Mouse (Mus musculus) heart, postnatal 0 days (tissue): ENCODE measurements at regions not wholly inside any gene's neighbourhood (a gene's known extent, or its start where the extent isn't known, plus 50 kb on each side); places are given as distances from the start of the nearest gene placed in this dataset.
A peak's percentile ranks its signal among the peaks of the same experiment; 100 is the strongest.

Source experiments
- ATAC-seq: fragments of 200-750 bp; cut with Nextera tagmentation; 2 replicates; pipeline ENCODE4 v1.8.0; 2017; ENCODE audit warnings: low read depth, moderate number of reproducible peaks, moderate library complexity; ENCODE audit not compliant: insufficient read depth
- DNase-seq: peaks from one replicate; pipeline ENCODE4 v3.0.0-alpha.2; 2016; ENCODE audit warnings: low spot score
- H3K27ac ChIP-seq: fragments of 300-500 bp; sonication (generic); 2 replicates; pipeline ENCODE4 v1.5.1; 2014; ENCODE audit warnings: low read depth, mild to moderate bottlenecking
- H3K27me3 ChIP-seq: fragments of 300-500 bp; sonication (generic); 2 replicates; pipeline ENCODE4 v1.6.1; 2014; ENCODE audit warnings: low read length, mixed read lengths; ENCODE audit not compliant: control insufficient read depth, insufficient read depth
- H3K36me3 ChIP-seq: fragments of 300-500 bp; sonication (generic); replicated peaks from 2 replicates; pipeline ENCODE4 v1.6.1; 2014; ENCODE audit warnings: low read length, mixed read lengths; ENCODE audit not compliant: control insufficient read depth, insufficient read depth
- H3K4me1 ChIP-seq: fragments of 300-500 bp; sonication (generic); 2 replicates; pipeline ENCODE4 v1.6.1; 2014; ENCODE audit warnings: antibody characterized with exemption; ENCODE audit not compliant: control insufficient read depth, insufficient read depth
- H3K4me2 ChIP-seq: fragments of 300-500 bp; sonication (generic); 2 replicates; pipeline ENCODE4 v1.6.1; 2014; ENCODE audit warnings: low read depth, mild to moderate bottlenecking, low read length, moderate library complexity
- H3K4me3 ChIP-seq: fragments of 300-500 bp; sonication (generic); 2 replicates; pipeline ENCODE4 v1.5.1; 2014; ENCODE audit warnings: low read depth, low read length
- H3K9ac ChIP-seq: fragments of 300-500 bp; sonication (generic); replicated peaks from 2 replicates; pipeline ENCODE4 v1.6.1; 2014; ENCODE audit warnings: low read depth, low read length, mixed read lengths
- H3K9me3 ChIP-seq: fragments of 300-500 bp; sonication (generic); replicated peaks from 2 replicates; pipeline ENCODE4 v1.6.1; 2016; ENCODE audit warnings: low read length; ENCODE audit not compliant: control insufficient read depth
- CTCF ChIP-seq: IDR thresholded peaks from 2 replicates; pipeline ENCODE4 v1.5.1; 2016; ENCODE audit warnings: antibody characterized with exemption, control low read depth, low read depth
- EP300 ChIP-seq: IDR thresholded peaks from 2 replicates; pipeline ENCODE4 v1.6.1; 2016; ENCODE audit warnings: antibody characterized with exemption, low read depth
- WGBS: fragments of 180-500 bp; shearing (Covaris S2); extraction: QIAGEN DNeasy Blood & Tissue Kit; methylation state at CpG from one replicate; pipeline ENCODE4 v1.1.7; 2014; 5-methylcytosine and 5-hydroxymethylcytosine counted together

DNA sequence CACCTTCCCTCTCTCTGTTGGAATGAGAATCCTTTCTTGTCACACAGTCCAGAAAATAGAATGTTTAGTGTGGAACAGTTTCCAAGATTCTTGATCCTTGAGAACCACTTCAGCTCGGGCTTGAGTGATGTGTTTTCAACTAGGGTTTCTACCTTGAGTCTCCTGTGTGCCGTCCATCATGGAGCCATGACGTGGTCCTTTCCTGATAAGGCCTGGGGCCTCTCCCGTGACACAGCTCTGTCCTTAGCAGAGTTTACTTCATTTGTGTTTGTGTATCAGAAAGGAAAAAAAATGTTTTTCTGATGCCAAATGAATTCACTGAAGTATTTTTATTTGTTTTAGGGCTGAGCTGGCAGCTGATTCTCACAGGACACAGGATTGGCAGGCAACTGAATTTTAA lies 148.6 kb downstream of the Mettl11b start:
- Histone ChIP-seq H3K36me3 (no peaks in the 10 kb centered on the region), H3K9ac (no peak overlapping the region), H3K4me1 (no peaks in the 10 kb centered on the region), H3K9me3 (no peaks in the 10 kb centered on the region), H3K4me2 (no peak overlapping the region), H3K27me3 (no peaks in the 10 kb centered on the region), H3K27ac (no peak overlapping the region), H3K4me3 (no peak overlapping the region)
- TF ChIP-seq EP300 (no peak), CTCF (no peak)
- DNase-seq (no peak), ATAC-seq (no peak)
- WGBS = 35% methylated on average over 4 of the region's 4 CpGs

DNA sequence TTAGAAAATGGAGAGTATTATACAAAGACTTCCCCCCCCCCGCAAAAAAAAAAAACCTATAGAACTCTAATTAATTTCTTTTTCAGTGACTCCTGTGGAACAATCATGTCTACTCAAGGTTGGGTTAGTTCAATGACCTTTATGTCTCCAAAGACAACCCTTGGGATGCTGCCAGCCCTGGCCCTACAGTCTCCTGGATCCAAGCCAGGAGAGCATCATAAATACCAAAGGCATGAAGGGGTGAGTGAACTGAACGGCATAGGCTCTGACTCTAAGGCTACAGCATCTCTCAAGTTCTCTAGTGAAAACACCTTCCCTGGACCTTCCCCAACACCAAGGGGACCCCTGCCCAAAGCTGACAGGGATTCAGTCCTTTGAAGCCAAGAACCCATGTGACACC lies 149.4 kb downstream of the Mettl11b start:
- no peak for ATAC-seq
- TF ChIP-seq EP300 = no peak
- no peak for TF ChIP-seq CTCF
- WGBS = 44% methylated on average over 2 of the region's 2 CpGs

GRCm38 (mm10) chr1:163574409-163575161 lies 150.4 kb downstream of the Mettl11b start:
- Histone ChIP-seq H3K9me3 (no peaks in the 10 kb centered on the region), H3K36me3 (no peaks in the 10 kb centered on the region), H3K9ac (no peak overlapping the region), H3K4me3 (no peak overlapping the region), H3K27ac (no peak overlapping the region), H3K27me3 (no peaks in the 10 kb centered on the region), H3K4me1 (no peaks in the 10 kb centered on the region), H3K4me2 (no peak overlapping the region)
- TF ChIP-seq EP300 (no peak), CTCF (no peak)
- DNase-seq (no peak), ATAC-seq (peak; percentile 24; the same call in 1 of the 2 replicates)
- WGBS = 47% methylated on average over 16 of the region's 16 CpGs

More for the DNA sequence above, 149.4 kb downstream of the Mettl11b start:
- no peak overlapping the region for H3K4me2 ChIP-seq
- H3K9me3 ChIP-seq = no peaks in the 10 kb centered on the region
- no peak overlapping the region for H3K27ac ChIP-seq
- no peak overlapping the region for H3K4me3 ChIP-seq
- DNase-seq = peak; percentile 27
- no peak overlapping the region for H3K9ac ChIP-seq
- no peaks in the 10 kb centered on the region for H3K4me1 ChIP-seq
- H3K27me3 ChIP-seq = no peaks in the 10 kb centered on the region
- no peaks in the 10 kb centered on the region for H3K36me3 ChIP-seq

- TF ChIP-seq CTCF (no peak), EP300 (no peak)
- ATAC-seq (no peak), DNase-seq (no peak)
- Histone ChIP-seq H3K9ac (no peak overlapping the region), H3K27me3 (no peaks in the 10 kb centered on the region), H3K4me2 (no peak overlapping the region), H3K27ac (no peak overlapping the region), H3K36me3 (no peaks in the 10 kb centered on the region), H3K4me3 (no peak overlapping the region), H3K4me1 (no peaks in the 10 kb centered on the region), H3K9me3 (no peaks in the 10 kb centered on the region)
- 94% methylated on average over 1 of the region's 1 CpGs for WGBS
Measured at GRCm38 (mm10) chr1:163573533-163573932, 151.5 kb downstream of the Mettl11b start.

GRCm38 (mm10) chr1:163563791-163564190 lies 160.3 kb upstream of the Gorab start:
- Histone ChIP-seq H3K4me3 (no peak overlapping the region), H3K36me3 (no peaks in the 10 kb centered on the region), H3K4me1 (no peaks in the 10 kb centered on the region), H3K9ac (no peak overlapping the region), H3K27ac (no peak overlapping the region), H3K9me3 (no peaks in the 10 kb centered on the region), H3K27me3 (no peaks in the 10 kb centered on the region), H3K4me2 (no peak overlapping the region)
- ATAC-seq = no peak
- TF ChIP-seq EP300 (no peak), CTCF (no peak)
- no peak for DNase-seq
- 24% methylated on average over 1 of the region's 1 CpGs for WGBS

DNA sequence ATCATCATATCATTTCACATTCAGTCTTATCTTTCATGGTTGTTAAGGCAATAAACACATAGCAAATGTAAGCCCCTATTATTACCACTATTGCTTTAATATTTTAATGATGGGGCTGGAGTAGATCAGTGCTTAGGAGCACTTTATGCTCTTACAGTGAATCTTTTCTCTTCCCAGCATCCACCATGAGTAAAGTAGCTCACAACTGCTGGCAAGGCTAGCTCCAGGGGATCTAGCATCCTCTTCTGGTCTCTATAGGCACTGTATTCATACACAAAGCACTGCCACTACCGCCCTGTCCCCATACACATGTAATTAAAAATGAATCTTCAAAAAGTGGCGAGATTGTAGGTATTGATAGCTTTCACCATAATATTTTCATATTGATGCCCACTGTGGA lies 159.6 kb upstream of the Gorab start:
- 70% methylated on average over 2 of the region's 2 CpGs for WGBS
- DNase-seq = no peak
- TF ChIP-seq CTCF = no peak
- no peak for TF ChIP-seq EP300

More for the DNA sequence above, 159.6 kb upstream of the Gorab start:
- Histone ChIP-seq H3K4me3 (no peak overlapping the region), H3K4me2 (no peak overlapping the region), H3K27me3 (no peaks in the 10 kb centered on the region), H3K36me3 (no peaks in the 10 kb centered on the region), H3K27ac (no peak overlapping the region), H3K9me3 (no peaks in the 10 kb centered on the region), H3K9ac (no peak overlapping the region), H3K4me1 (no peaks in the 10 kb centered on the region)
- no peak for ATAC-seq
